Mouse (Mus musculus) megakaryocyte, embryonic 14.5 days (primary cell): ENCODE data around the gene Mcrip2.

Experiments
- FLI1 ChIP-seq: IDR thresholded peaks from 2 replicates; pipeline ENCODE4 v1.6.1; 2012; ENCODE audit warnings: low read length, inconsistent platforms, mixed read lengths
- GATA1 ChIP-seq: IDR thresholded peaks from 3 replicates; pipeline ENCODE4 v1.6.1; 2012; ENCODE audit warnings: mixed read lengths, low read length, inconsistent platforms, borderline replicate concordance

DNA sequence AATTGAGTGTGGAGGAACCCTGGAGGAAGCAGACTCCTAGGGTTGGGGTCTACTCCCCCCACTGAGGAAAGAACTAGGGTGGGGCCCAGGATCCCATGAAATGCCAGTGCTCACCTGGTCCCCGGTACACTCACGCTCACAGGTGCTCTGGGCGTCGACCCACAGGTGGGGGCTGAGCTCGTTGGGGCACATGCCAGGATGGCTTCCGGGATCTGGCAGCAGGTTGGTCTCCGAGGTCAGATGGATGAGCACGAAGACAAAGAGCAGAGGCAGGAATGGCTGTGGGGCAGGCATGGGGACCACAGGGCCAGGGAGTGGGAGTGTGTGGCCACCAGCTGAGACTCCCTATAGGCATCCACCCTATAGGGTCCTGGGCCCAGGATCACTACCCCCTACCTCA, 11.2 kb upstream of the Mcrip2 start:
- TF ChIP-seq FLI1 (no peak), GATA1 (no peak)
